In the genomic region with DNA sequence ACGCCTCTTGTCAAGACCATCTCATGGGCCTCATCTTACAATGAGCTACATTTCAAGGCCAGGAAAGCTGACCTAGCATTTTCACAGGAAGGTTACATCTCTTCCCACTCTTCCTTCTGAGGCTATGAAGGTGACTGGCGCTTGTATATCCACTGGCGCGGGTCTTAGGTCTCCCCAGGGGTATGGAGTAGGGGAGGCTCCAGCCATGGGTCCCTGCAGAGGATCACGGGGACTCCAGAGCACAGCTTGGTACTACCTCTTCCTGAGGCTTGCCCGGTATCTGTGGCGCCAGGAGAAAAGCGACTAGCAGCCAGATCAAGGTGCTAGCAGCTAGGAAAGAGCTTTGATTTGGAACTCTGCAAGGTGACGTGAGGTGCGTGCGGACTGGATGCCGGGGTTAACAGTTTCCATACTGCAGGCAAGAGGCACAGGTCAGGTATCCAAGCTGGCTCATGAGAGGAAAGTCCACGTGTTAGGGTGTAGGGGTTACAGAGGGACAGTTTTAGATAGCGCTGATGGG, we compare ENCODE assay signal across 12 mouse cellular contexts. TPM values are rescaled to one million over a fixed set of nuclear protein-coding genes. Genes with fewer than 3 reads are reported as not detected.
"Had no signal": no experiment of that assay in that cellular context is flagged by ENCODE, and none has a peak within 500 bp of the region (broad histone marks: within the 10 kb centered on the region; RNA-seq: fewer than 3 reads in every experiment).

No protein-coding gene starts in this region.

- H3K9ac ChIP-seq: limb, embryonic 15.5 days; liver, embryonic 12.5 days; lung, embryonic 14.5 days; midbrain, embryonic 15.5 days; neural tube, embryonic 12.5 days had no signal

- H3K9me3 ChIP-seq: limb, embryonic 15.5 days; liver, embryonic 12.5 days; midbrain, embryonic 15.5 days; neural tube, embryonic 12.5 days had no signal

- H3K27ac ChIP-seq: left cerebral cortex, adult 2 months; limb, embryonic 15.5 days; liver, embryonic 12.5 days; midbrain, embryonic 15.5 days; neural tube, embryonic 12.5 days had no signal

- H3K36me3 ChIP-seq: limb, embryonic 15.5 days; liver, embryonic 12.5 days; midbrain, embryonic 15.5 days; neural tube, embryonic 12.5 days had no signal

- ATAC-seq: liver, embryonic 12.5 days; midbrain, embryonic 15.5 days had no signal

- DNase-seq: thymus, postnatal 36 days had no signal

- H3K4me2 ChIP-seq: limb, embryonic 15.5 days; liver, embryonic 12.5 days; midbrain, embryonic 11.5 days; midbrain, embryonic 15.5 days; neural tube, embryonic 12.5 days had no signal

- H3K4me3 ChIP-seq: left cerebral cortex, adult 2 months; limb, embryonic 15.5 days; liver, embryonic 12.5 days; megakaryocyte, embryonic 14.5 days; midbrain, embryonic 15.5 days; neural tube, embryonic 12.5 days had no signal

RNA-seq across cellular contexts. Expression of a gene that starts 2.7 kb away (rescaled TPM):
- total RNA-seq: monocyte, adult 5-6 weeks; neutrophil, adult 5-6 weeks had no signal

RNA-seq across cellular contexts. Expression of a gene that starts 56.6 kb away (rescaled TPM):
- total RNA-seq: monocyte, adult 5-6 weeks; neutrophil, adult 5-6 weeks had no signal
- polyA plus RNA-seq: limb, embryonic 11.5 days; liver, embryonic 12.5 days had no signal
